Mouse (Mus musculus) myocyte (in vitro differentiated cells): ENCODE results near the gene Sema5a. TPM values are rescaled to one million over a fixed set of nuclear protein-coding genes. Genes with fewer than 3 reads are reported as not detected.
A peak's percentile ranks its signal among the peaks of the same experiment; 100 is the strongest.

Source experiments
- H3K27me3 ChIP-seq: one replicate; pipeline ENCODE4 v1.6.1; 2011; ENCODE audit not compliant: control insufficient read depth, insufficient read depth, insufficient read length
- H3K36me3 ChIP-seq: one replicate; pipeline ENCODE4 v1.6.1; 2011; ENCODE audit not compliant: control insufficient read depth, insufficient read depth
- H3K4me2 ChIP-seq: one replicate; pipeline ENCODE4 v1.6.1; 2011; ENCODE audit warnings: low read depth, control low read depth
- H3K4me3 ChIP-seq: one replicate; pipeline ENCODE4 v1.5.1; 2011; ENCODE audit warnings: mild to moderate bottlenecking, control low read depth, moderate library complexity
- H3K79me2 ChIP-seq: one replicate; pipeline ENCODE4 v1.6.1; 2011; ENCODE audit not compliant: control insufficient read depth, insufficient read depth
- H3ac ChIP-seq: one replicate; pipeline ENCODE4 v1.6.1; 2011; ENCODE audit not compliant: control insufficient read depth, insufficient read length
- CEBPB ChIP-seq: IDR thresholded peaks from 2 replicates; pipeline ENCODE4 v1.6.1; 2011; ENCODE audit warnings: mild to moderate bottlenecking, moderate library complexity; ENCODE audit not compliant: poor library complexity, insufficient read depth, severe bottlenecking
- E2F4 ChIP-seq: IDR thresholded peaks from one replicate; pipeline ENCODE4 v1.6.1; 2011; ENCODE audit warnings: mild to moderate bottlenecking, control low read depth, moderate library complexity; ENCODE audit not compliant: insufficient read depth
- MAX ChIP-seq: IDR thresholded peaks from one replicate; pipeline ENCODE4 v1.6.1; 2011; ENCODE audit warnings: low read depth, mild to moderate bottlenecking, control low read depth
- MYOD1 ChIP-seq, 3 experiments: IDR thresholded peaks; one replicate each; pipeline ENCODE4 v1.6.1; 2011; ENCODE audit warnings: control low read depth in 2 of 3, low read depth in 2 of 3, mild to moderate bottlenecking in 2 of 3, moderate library complexity in 1 of 3; ENCODE audit not compliant: insufficient read length in 2 of 3, control insufficient read depth in 1 of 3
- MYOG ChIP-seq, 3 experiments: IDR thresholded peaks; one replicate each; pipeline ENCODE4 v1.6.1; 2011; ENCODE audit warnings: control low read depth in 2 of 3, low read depth in 2 of 3, mild to moderate bottlenecking in 2 of 3; ENCODE audit not compliant: insufficient read length in 2 of 3, control insufficient read depth in 1 of 3, insufficient read depth in 1 of 3
- POLR2A ChIP-seq: IDR thresholded peaks from one replicate; pipeline ENCODE4 v1.6.1; 2011; ENCODE audit warnings: low read depth, mild to moderate bottlenecking, control low read depth, moderate library complexity; ENCODE audit not compliant: insufficient read length
- POLR2AphosphoS2 ChIP-seq: IDR thresholded peaks from one replicate; pipeline ENCODE4 v1.6.1; 2011; ENCODE audit warnings: low read depth, control low read depth; ENCODE audit not compliant: insufficient read length
- REST ChIP-seq: IDR thresholded peaks from one replicate; pipeline ENCODE4 v1.6.1; 2011; ENCODE audit warnings: mild to moderate bottlenecking, control low read depth, moderate library complexity; ENCODE audit not compliant: insufficient read depth, insufficient read length
- SRF ChIP-seq: IDR thresholded peaks from one replicate; pipeline ENCODE4 v1.6.1; 2011; ENCODE audit warnings: low read depth; ENCODE audit not compliant: control insufficient read depth, insufficient read length
- TCF12 ChIP-seq: IDR thresholded peaks from one replicate; pipeline ENCODE4 v1.6.1; 2011; ENCODE audit warnings: mild to moderate bottlenecking, control low read depth; ENCODE audit not compliant: poor library complexity, insufficient read depth, severe bottlenecking
- TCF3 ChIP-seq: IDR thresholded peaks from one replicate; pipeline ENCODE4 v1.6.1; 2011; ENCODE audit warnings: low read depth, control low read depth; ENCODE audit not compliant: insufficient read length
- USF1 ChIP-seq: IDR thresholded peaks from one replicate; pipeline ENCODE4 v1.6.1; 2011; ENCODE audit warnings: low read depth, mild to moderate bottlenecking, control low read depth, moderate library complexity
- polyA plus RNA-seq: library from polyadenylated mRNA; unstranded; fragments of >200 nt; fragmentation: generic; extraction: Trizol; gene quantifications from one replicate; pipeline ENCODE4 v1.2.1, GENCODE M21; 2012; ENCODE audit warnings: missing spikeins

Sema5a gene
- polyA plus RNA-seq, 1 experiment, result 7.1 TPM

- TF ChIP-seq MAX (no peak), USF1 (no peak), E2F4 (no peak), MYOG (IDR thresholded peaks at IDR 0.05; ENCODE audit: control insufficient read depth in 1 of 3, insufficient read depth in 1 of 3, insufficient read length in 2 of 3, low read depth in 2 of 3) (no peak), TCF3 (no peak), TCF12 (no peak), CEBPB (no peak)
- H3K4me2 ChIP-seq, result no peak overlapping the region
- no peak overlapping the region for H3K4me3 ChIP-seq
- H3K36me3 ChIP-seq, result no peaks in the 10 kb centered on the region
- H3ac ChIP-seq, result no peak overlapping the region
- H3K27me3 ChIP-seq, result no peaks in the 10 kb centered on the region
- no peaks in the 10 kb centered on the region for H3K79me2 ChIP-seq
These were observed 126.8 kb downstream of the Sema5a start for GRCm38 (mm10) chr15:32371385-32371784.

GRCm38 (mm10) chr15:32376326-32376725 lies 131.7 kb downstream of the Sema5a start:
- H3ac ChIP-seq, result no peak overlapping the region
- no peaks in the 10 kb centered on the region for H3K36me3 ChIP-seq
- TF ChIP-seq MYOG (IDR thresholded peaks at IDR 0.05; ENCODE audit: control insufficient read depth in 1 of 3, insufficient read depth in 1 of 3, insufficient read length in 2 of 3, low read depth in 2 of 3) (no peak), POLR2AphosphoS2 (no peak)

GRCm38 (mm10) chr15:32377781-32378180 lies 133.2 kb downstream of the Sema5a start:
- Histone ChIP-seq H3K4me3 (no peak overlapping the region), H3K36me3 (no peaks in the 10 kb centered on the region), H3K4me2 (no peak overlapping the region), H3ac (no peak overlapping the region), H3K79me2 (no peaks in the 10 kb centered on the region), H3K27me3 (no peaks in the 10 kb centered on the region)
- no peak for TF ChIP-seq MYOG (IDR thresholded peaks at IDR 0.05; ENCODE audit: control insufficient read depth in 1 of 3, insufficient read depth in 1 of 3, insufficient read length in 2 of 3, low read depth in 2 of 3)
- no peak for TF ChIP-seq MAX
- no peak for TF ChIP-seq POLR2AphosphoS2
- no peak for TF ChIP-seq TCF12

More at GRCm38 (mm10) chr15:32376326-32376725, 131.7 kb downstream of the Sema5a start:
- Histone ChIP-seq H3K27me3 (no peaks in the 10 kb centered on the region), H3K79me2 (no peaks in the 10 kb centered on the region), H3K4me3 (no peak overlapping the region), H3K4me2 (no peak overlapping the region)

GRCm38 (mm10) chr15:32380311-32380710 lies 135.7 kb downstream of the Sema5a start:
- no peaks in the 10 kb centered on the region for H3K36me3 ChIP-seq
- TF ChIP-seq MYOG (IDR thresholded peaks at IDR 0.05; ENCODE audit: control insufficient read depth in 1 of 3, insufficient read depth in 1 of 3, insufficient read length in 2 of 3, low read depth in 2 of 3) (no peak), CEBPB (no peak), E2F4 (no peak), POLR2AphosphoS2 (no peak), USF1 (no peak), TCF3 (no peak), MYOD1 (IDR thresholded peaks at IDR 0.05; ENCODE audit: control insufficient read depth in 1 of 3, insufficient read length in 2 of 3, low read depth in 2 of 3) (no peak), REST (no peak), MAX (no peak), POLR2A (no peak), TCF12 (no peak), SRF (no peak)
- H3K79me2 ChIP-seq, result no peaks in the 10 kb centered on the region
- no peak overlapping the region for H3K4me2 ChIP-seq
- H3K4me3 ChIP-seq, result no peak overlapping the region
- no peak overlapping the region for H3ac ChIP-seq
- no peaks in the 10 kb centered on the region for H3K27me3 ChIP-seq

- Histone ChIP-seq H3K4me3 (no peak overlapping the region), H3K4me2 (peak overlapping the region; percentile 21), H3K79me2 (no peaks in the 10 kb centered on the region), H3K27me3 (no peaks in the 10 kb centered on the region), H3ac (no peak overlapping the region), H3K36me3 (no peaks in the 10 kb centered on the region)
- TF ChIP-seq MYOG (IDR thresholded peaks at IDR 0.05; ENCODE audit: control insufficient read depth in 1 of 3, insufficient read depth in 1 of 3, insufficient read length in 2 of 3, low read depth in 2 of 3) (peak in 1 of 3 experiments; percentile 43), CEBPB (peak; percentile 95), E2F4 (no peak), MAX (peak; percentile 71)
These were observed 138.4 kb downstream of the Sema5a start for GRCm38 (mm10) chr15:32382930-32383481.
